Mouse (Mus musculus): ENCODE measurements around the gene Slco3a1.
"Not testable (repeated sequence)": the region's sequence is repeated elsewhere in the genome, so short reads cannot be mapped to it uniquely, and the experiment has no call there.

The Slco3a1 gene

DNA sequence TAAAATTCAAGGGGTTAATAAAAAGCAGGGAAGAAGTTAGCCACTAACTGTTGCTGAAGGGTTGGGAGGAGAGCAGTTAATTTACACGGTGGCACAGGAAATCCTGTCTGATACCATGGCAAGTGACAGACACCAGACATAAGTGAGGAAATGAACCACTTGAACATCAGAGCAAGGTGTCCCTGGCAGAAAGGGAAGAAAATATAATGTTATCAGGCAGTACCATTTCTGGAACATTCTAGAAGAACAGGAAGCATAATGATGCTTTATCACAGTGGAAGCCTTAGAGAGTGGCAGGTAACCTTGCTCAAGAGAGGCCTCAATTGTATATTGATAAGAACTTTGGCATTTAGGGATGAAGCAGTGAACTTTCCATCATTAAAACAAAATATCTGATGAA lies 127.4 kb downstream of the Slco3a1 start:
- no peak for DNase-seq (ENCODE audit: low spot score)

DNA sequence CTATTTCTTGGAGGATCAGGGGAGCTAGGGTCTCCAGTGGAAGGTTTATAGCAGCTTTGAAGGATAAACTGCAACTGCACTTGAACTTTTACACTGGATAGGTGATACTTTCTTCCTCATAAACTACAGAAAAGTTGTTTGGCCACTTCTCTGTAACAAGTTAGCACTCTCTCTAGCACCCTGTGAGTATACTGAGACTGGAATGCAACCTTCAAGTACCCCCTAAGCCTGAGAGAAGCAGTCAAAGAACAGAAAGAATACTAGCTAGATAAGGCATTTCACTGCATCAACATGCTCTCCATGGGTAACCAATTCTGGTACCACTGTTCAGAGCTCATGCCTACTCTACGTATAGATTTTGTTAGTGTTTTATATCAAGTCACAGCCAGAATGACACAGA lies 128.6 kb downstream of the Slco3a1 start:
- no peak for DNase-seq (ENCODE audit: low spot score)

DNA sequence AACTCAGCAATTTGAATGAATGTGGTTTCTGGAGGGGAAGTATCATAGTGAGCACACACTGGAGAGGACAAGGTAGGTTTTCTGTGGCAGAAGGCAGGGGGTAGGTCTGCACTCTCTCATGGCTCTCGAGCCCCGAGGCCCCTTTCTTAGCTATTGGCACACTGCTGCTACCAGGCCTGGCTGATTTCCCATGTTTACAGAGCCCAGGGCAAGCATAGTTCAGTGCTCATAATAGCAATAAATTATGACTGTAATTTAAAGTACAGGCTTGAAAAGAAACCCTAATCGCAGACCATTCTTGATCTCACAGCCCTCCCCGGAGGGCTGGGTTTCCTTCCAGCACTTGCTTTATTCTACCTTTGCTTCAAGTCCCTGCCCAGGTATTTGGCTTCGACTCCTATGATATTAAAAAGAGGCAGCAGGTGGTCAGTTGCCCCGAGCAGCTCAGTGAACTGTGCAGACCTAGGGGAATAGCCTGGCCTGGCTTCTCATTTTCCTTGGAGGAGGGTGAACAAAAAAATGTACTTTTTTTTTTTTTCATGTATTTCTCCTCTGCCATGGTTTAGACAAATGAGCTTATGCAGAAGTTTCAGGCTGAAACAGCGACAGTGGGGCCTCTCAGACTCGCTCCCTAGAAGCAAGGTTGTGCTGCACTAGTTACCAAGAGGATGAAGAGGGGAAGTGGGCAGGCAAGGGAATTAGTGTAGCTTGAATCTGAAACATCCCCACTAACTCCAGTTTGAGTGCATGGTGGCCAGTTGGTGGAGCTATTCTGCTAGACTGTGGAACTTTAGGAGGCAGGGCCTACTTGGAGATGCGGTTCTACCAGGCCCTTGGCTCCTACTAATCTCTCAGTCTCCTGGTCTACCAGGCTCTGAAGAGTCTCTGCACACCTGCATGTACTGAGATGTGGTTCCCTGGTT lies 130.4 kb downstream of the Slco3a1 start:
- no peak for DNase-seq (ENCODE audit: low spot score)

DNA sequence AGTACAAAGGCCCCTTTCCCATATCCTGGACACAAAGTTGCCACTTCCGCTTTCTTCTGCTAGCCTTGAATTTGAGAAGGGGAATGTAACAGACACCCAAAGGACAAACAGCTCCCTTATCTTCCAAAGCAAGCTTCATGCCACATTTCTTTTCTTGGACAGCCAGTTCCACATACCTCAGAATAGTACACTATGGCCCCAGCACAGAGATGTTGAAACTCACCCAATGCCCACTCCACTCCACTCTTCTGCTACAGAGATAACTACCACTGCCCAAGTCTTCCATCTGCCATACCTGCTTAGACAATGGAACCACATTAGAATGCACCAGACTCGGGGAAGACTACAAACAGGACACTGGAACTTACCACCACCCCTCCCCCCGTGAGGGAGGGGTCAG lies 131.3 kb downstream of the Slco3a1 start:
- DNase-seq (ENCODE audit: low spot score): no peak

DNA sequence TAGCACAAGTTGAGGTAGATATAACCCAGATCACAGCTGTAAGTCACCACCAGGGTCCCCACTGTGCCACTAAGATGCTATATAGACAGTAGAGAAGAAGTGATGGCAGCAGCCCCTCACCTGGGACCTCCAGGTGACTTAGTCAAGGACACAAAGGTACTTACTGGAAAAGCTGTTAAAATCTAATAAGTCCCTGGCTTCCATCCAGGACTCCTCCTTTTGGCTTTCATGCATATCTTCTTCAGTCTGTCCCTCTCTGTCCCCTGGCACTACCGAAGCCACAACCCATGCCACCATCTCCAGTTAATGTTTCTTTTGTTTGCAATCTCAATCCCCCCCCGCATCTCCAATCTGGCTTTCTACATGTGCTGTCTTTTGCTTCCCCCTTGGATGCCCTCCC lies 131.8 kb downstream of the Slco3a1 start:
- DNase-seq (ENCODE audit: low spot score): no peak

DNA sequence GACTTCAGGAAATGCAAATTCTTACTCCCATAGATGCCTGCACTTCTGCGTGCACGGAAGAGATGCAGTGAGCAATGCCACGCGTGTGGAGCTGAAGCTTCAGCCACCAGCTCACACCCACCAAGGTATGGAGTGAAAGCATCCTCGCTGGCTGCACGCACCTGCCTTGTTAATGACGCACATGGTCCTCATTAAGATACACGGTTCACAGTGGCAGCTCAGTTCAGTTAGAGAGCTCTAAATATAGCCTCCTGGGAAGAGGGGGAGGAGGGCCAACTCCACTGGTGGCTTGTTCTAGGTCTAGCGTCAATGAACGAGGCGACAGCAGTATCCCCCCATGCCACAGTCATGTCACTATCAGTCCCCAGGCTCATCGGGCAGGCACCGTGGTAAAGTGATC lies 132.6 kb downstream of the Slco3a1 start:
- DNase-seq (ENCODE audit: low spot score): no peak

DNA sequence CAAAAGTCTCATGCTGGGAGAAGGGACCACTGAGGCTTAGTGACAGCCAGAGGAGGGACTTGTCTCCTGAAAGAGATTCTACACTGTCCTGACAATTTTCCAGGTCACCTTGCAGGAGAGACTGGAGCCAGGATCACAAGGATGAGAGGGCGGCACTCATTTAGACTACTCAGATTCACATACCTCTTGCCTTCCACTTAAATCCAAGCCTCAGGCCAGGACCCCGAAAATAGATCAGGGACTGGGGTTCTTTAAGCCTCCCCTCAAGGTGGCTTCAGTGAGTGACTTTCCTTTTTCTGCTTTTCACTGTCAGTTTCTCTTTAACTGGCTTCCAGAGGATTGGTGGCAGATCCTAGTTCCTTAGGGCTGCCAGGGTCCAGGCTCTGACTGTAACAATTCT lies 133.0 kb downstream of the Slco3a1 start:
- DNase-seq (ENCODE audit: low spot score): no peak

DNA sequence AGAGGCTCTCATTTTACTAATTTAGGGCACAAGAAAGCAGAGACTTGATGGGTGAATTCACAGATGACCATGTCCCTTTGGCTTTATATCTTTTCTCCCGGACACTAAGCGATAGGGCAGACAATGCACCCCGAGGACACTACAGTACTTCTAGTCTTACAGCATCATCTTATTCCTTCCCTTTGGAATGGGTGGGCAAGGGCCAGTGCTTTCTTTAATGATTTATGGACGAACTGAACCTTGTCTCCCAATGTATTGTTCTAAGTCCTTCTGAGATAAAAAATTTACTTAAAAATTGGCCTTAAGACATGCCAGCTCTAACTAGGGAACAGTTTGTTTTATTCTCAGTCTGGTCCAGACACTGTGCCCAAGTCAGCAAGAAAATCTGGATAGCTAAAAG lies 134.9 kb downstream of the Slco3a1 start:
- DNase-seq (ENCODE audit: low spot score): no peak

DNA sequence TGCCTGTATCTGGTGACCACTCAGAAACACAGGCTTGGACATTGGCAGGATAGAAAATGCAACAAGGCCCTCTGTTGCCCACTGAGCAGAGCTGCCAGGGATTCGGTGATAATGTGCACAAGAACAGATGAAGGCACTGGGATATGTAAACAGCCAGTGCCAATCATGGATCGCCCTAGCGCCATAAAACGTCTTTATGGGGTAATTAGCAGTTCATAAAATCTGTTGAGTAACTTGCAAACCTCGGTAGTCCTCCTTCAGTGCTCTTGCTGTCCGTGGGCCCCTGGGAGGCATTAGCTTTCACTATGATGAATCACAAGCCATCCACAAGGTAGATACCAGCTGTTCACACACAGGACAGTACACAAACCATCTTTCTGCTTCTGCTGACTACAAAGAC lies 137.6 kb downstream of the Slco3a1 start:
- no peak for DNase-seq (ENCODE audit: low spot score)

DNA sequence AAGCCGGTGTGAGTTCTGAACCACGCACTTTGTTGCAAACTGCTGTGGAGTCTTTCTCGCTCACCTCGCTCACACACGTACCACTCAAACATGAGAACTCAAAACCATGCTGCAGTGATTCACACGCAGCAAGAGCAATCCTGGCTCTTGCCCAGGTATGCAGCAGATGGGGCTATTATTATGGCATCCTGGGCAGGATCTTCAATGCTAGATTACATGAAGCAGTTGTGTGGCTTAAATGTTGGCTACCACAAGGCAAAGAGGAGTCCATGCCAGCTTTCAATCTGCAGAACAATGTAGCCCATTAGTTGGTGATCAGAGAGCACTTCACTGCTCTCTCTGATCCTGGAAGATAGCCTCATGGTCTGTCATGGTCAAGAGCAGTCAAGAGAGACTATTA lies 139.3 kb downstream of the Slco3a1 start:
- DNase-seq (ENCODE audit: low spot score): no peak

DNA sequence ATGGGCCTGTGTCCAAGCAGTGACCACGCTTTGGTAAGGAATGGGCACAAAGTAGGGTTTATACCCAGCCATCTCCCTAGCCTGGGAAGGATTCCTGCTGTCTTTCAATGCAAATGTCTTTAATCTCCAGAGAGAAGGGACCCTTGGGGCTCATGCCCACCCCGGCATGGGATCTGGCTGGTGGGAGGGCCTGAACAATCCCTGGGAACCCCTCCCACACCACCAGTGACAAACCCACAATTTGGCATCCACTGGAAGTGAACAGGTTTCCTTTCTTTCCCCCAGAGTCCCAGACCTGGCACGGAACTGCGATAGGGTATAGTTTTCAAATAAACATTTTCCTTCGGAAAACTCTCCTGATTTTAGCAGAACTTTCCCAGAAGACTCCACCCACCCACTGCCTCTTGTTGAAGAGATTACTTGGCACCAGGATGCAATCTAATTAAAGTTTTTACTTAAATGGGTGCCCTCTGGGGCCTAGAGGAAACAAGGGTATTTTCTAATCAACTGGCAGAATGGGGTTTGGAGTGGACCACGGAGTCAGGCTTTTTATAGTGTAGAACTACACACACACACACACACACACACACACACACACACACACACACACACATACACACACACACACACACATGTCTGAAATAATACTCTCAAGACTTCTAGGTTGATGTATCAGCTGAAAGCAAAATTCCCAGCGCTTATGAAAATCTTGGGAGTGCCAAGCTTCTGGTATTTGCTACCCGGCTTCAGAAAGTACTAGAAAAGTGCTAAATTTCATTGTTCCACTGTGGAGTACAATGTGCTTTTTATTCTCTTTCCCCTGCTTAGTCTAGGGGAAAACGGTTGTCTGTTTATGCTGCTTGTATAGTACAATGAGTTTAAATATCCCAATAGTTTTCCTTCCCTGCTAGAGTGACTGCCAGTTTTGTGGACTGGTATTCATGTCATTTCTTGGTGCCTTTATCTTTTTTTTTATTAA lies 140.6 kb downstream of the Slco3a1 start:
- DNase-seq (ENCODE audit: low spot score): no peak

DNA sequence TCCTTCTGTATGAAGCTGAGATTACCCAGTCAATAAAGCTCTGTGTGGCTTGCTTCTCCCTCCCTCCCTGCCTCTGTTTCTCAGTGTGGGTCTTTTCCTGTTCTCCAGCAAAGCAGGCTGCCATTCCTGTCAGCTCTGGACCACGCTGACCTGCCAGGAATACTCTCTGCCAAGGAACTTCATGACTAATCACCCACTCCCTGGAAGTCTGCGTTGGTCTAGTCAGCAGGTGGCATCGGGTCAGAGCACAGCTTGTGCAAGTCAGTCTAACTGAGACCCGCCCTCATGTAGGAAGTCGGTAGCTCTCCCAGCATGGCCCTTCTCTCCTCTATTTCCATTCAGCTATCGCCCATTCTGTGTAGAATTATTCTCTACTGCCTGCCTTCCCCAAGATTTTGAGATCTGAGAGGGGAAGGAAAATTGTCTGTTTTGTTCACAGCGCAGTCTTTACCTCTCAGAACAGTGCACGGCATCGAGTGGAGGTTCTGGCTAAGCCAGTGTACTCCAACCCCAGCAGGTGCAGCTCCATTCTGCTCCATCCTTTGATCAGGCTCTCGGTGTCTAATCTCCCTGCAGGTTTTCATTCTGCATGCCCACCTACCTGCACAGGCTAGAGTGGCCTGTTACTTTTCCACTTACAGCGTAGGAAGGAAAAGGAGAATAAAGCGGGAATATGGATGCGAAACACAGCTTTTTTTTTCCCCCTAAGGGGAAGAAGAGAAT lies 145.8 kb downstream of the Slco3a1 start:
- DNase-seq (ENCODE audit: low spot score): no peak

DNA sequence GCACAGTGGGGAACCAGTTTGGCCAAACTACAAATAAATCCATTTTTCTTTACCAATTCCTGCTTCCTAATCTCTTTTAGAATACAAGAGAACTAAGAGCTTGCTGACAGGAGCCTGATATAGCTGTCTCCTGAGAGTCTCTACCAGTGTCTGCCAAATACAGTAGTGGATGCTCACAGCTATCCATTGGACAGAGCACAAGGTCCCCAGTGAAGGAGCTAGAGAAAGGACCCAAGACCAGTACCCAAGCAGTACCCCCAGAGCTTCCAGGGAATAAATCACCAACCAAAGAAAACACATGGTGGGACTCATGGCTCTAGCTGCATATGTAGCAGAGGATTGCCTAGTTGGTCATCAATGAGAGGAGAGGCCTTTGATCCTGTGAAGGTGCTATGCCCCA lies 146.7 kb downstream of the Slco3a1 start:
- DNase-seq (ENCODE audit: low spot score): not testable (repeated sequence)

DNA sequence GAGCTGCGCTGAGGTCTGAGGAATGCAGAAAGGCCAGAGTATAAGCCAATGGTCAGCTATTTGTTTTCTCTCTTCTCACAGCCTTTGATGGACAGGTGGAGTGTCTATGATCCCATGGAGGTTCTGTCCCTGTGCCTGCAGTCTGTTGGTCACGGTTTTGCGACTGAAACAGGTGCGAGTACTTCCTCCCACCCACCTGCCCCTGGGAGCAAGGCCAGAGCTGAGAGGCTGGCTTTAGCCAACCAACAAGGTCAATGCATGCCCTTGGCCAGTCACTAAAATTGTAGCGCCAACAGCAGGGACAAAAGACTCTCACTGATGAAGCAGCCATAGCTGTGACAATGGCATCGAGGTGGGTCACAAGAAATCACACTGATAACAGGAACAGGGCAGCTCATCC lies 154.9 kb downstream of the Slco3a1 start:
- no peak for DNase-seq (ENCODE audit: low spot score)

DNA sequence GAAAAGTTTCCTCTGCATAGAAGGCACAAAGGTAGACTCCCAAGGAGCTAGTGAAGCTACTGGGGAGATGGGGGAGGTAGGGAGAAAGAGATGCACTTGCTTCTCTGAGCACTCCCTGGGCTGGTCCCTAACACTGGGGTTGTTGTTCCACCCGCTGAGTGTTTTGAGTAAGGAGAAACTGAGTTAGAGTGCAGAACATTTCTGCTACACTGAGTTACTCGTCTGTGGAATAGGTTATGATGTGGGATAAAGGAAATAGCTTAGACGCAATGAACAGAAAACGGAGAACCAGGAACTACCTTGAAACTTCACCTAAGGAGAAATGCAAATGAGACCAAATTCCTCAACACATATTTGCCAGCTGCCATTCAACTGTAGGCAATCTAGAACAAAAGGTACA lies 155.4 kb downstream of the Slco3a1 start:
- DNase-seq (ENCODE audit: low spot score): no peak

DNA sequence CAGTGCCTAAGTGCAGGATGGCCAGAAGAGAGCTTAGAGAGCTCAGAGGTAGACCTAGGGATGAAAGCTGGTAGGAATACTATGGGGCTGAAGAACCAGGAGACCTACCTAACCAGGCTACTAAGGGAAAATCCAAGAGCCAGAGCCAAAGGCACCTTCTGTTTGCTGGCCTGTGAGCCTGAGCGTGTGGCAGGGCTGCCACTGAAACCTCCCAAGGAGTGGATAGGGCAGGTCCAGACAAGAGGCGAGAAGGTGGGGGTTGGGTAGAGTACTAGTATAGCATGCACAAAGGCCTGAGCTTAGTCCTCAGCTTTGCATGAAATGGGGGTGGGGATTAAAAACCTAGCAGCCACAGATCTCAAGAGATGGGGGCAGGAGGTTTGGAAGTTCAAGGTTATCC lies 156.3 kb downstream of the Slco3a1 start:
- no peak for DNase-seq (ENCODE audit: low spot score)

DNA sequence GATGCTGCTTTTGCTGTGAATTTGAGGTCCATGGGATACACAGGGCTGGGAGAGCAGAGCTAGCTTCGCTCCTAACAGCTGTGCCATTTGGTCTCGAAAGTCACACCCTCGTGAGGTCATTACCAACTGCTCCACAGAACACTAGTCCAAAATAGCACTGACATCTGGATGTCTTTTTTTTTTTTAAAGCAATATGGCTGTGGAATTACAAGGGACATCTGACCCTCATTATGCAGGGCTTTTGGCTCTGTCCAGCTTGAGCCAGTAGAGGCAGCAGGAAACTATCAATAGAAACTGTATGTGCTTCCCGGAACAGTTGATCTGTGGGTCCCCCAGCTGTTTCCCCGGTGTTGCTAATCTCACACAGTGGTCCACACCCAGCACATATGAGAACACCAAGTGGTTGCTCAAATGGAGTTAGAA lies 163.1 kb downstream of the Slco3a1 start:
- no peak for DNase-seq (ENCODE audit: low spot score)

DNA sequence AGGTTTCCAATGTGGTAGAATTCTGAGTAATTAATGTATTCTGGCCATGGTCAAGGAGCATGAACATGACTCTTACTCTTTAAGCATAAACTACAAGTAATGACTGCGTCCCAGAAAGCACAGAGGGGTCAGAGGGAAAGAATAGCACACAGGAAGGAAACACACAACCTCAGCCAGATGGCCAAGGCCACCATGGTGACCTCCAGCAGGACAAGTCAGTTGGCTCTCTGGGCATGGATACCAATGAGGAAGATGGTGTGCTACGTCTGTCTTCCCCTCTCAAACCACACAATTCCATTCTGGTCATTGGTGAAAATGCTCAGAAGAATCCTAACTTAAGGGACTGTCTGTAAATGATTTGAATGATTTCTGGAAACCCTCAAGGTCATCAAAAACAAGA lies 165.0 kb downstream of the Slco3a1 start:
- DNase-seq (ENCODE audit: low spot score): no peak

DNA sequence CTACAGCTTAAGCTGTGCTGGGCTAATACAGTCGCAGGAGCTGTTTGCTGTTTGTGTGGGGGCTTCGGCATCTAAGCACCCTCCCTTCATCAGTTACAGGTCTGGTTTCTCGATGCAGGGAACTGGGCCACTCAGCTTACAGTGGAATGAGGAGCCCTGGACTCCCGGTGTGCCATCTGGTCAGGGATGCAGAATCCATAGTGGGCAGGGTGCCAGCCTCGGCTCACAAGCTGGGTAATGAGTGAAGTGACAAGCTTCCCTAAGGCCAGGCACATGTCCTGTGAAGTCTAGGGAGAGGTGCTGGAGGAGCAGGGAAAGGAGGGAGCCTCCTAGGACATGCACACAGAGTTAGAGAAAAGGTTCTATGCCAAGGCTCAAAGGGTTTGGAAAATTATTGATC lies 168.3 kb downstream of the Slco3a1 start:
- no peak for DNase-seq (ENCODE audit: low spot score)

DNA sequence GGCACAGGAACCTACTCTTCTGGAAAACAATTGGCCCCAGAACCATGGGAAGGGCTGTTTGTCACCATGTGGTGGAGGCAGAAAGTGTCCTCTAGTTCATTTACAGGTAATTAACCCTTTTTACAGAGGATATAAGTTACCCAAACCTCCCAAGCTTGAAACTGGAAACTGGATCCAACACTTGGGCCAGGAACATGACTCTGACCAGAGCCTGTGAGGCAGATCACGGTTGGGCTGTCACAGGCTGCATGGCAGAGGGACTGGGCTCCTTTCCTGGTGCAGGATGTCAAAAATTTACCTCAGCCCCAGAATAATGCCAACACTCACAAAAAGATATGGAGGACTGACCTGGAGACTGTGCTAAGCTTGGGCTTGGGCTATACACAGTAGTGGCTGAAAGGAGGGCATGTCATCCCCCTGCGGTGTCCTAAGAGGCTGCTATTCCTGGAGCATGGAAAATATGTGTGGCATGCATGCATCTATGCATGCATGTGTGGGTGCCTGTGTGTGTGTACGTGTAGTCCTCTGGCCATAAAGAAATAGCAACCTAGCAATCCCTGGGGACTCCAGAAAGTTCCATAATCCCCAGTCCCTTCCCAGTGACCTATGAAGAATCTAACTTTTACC lies 171.4 kb downstream of the Slco3a1 start:
- DNase-seq (ENCODE audit: low spot score): no peak

DNA sequence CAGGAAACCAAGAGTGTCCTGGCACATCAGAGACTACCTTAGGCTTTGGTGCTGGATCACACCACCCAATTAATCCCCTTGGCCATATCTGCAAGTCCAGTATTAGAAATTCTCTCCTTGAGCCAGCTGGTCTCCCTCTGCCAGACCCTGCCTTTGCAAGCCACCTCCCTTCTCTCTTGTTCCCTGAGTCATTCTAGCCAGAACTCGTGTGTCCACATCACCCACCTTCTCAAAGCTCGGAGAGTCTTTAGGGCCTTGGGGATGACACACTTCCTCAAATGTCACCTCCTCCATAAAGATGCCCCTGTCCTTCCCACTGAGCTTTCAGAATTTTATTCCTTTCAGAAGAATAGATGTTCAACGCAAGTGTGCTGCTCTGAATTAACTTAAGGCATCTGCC lies 172.3 kb downstream of the Slco3a1 start:
- no peak for DNase-seq (ENCODE audit: low spot score)

DNA sequence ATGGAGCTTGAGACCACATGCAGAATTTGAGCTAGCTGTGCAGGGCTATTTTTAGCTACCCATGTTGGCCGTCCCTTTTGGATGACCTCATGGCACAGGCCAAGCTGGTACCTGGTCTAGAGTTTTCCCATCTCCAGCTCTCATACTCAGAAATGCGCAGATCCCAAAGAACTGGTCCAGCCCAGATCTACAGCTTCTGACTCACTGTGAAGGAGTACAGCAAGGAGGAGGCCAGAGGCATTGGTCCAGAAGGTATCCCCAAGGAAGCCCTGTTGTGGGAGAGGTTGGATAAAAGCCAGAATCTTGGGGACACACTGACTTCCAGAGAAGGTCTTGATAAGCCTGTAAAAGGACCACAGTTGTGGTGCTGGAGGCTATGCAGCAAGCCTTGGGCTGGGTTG lies 172.7 kb downstream of the Slco3a1 start:
- DNase-seq (ENCODE audit: low spot score): no peak

All from ovary, postnatal 14 days (tissue).